Mouse (Mus musculus): ENCODE measurements around the gene Camta1. TPM values are rescaled to one million over a fixed set of nuclear protein-coding genes. Genes with fewer than 3 reads are reported as not detected.

Camta1 gene
- polyA plus RNA-seq, 1 experiment from 2014 or later: 171 TPM

GRCm38 (mm10) chr4:151758337-151758736, 103.3 kb downstream of the Camta1 start:
- Histone ChIP-seq H3K36me3 (replicated peaks; ENCODE audit: control insufficient read depth, insufficient read depth) (no peaks in the 10 kb centered on the region), H3K4me1 (replicated peaks; ENCODE audit: control insufficient read depth, insufficient read depth, low read length) (peaks cover 12% of the 10 kb centered on the region), H3K27ac (no peak overlapping the region)

DNA sequence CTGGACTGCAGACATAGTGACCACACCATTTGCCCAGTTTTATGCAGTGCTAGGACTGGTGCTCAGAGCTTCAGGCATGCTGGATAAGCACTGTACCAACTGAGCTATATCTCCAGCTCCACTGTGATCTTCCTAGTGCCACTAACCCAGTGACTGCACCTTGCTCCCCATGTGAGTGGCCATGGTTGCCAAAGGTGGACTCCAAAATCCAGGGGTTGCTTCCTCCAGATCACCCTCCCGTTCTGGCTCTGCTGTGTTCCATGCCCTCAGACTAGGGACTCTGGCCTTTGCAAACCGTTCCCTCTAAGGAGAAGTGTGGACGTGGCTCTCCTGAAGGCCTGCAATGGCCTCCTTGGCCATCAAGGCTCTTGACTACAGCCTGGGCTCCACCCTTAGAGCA, 104.4 kb downstream of the Camta1 start:
- WGBS: 94% methylated on average over 3 of the region's 3 CpGs
- Histone ChIP-seq H3K27ac (no peak overlapping the region), H3K36me3 (replicated peaks; ENCODE audit: control insufficient read depth, insufficient read depth) (no peaks in the 10 kb centered on the region), H3K9ac (no peak overlapping the region), H3K9me3 (ENCODE audit: control insufficient read depth, low read length) (no peaks in the 10 kb centered on the region), H3K4me1 (replicated peaks; ENCODE audit: control insufficient read depth, insufficient read depth, low read length) (peaks cover 19% of the 10 kb centered on the region), H3K4me3 (replicated peaks; ENCODE audit: low read length) (no peak overlapping the region), H3K4me2 (replicated peaks) (no peak overlapping the region), H3K27me3 (ENCODE audit: control insufficient read depth, insufficient read depth, low read length) (no peaks in the 10 kb centered on the region)
- ATAC-seq (ENCODE audit: low FRiP score): no peak
- no peak for DNase-seq (ENCODE audit: low spot score)

More at GRCm38 (mm10) chr4:151758337-151758736, 103.3 kb downstream of the Camta1 start:
- Histone ChIP-seq H3K4me2 (replicated peaks) (no peak overlapping the region), H3K27me3 (ENCODE audit: control insufficient read depth, insufficient read depth, low read length) (no peaks in the 10 kb centered on the region), H3K9ac (no peak overlapping the region), H3K9me3 (ENCODE audit: control insufficient read depth, low read length) (no peaks in the 10 kb centered on the region), H3K4me3 (replicated peaks; ENCODE audit: low read length) (no peak overlapping the region)
- DNase-seq (ENCODE audit: low spot score) (no peak), ATAC-seq (ENCODE audit: low FRiP score) (no peak; the same call in 1 of the 2 replicates)
- 91% methylated on average over 13 of the region's 13 CpGs for WGBS

GRCm38 (mm10) chr4:151756400-151756799, 105.3 kb downstream of the Camta1 start:
- 62% methylated on average over 10 of the region's 10 CpGs for WGBS
- H3K4me1 ChIP-seq (replicated peaks; ENCODE audit: control insufficient read depth, insufficient read depth, low read length): peaks cover 26% of the 10 kb centered on the region
- no peaks in the 10 kb centered on the region for H3K9me3 ChIP-seq (ENCODE audit: control insufficient read depth, low read length)

DNA sequence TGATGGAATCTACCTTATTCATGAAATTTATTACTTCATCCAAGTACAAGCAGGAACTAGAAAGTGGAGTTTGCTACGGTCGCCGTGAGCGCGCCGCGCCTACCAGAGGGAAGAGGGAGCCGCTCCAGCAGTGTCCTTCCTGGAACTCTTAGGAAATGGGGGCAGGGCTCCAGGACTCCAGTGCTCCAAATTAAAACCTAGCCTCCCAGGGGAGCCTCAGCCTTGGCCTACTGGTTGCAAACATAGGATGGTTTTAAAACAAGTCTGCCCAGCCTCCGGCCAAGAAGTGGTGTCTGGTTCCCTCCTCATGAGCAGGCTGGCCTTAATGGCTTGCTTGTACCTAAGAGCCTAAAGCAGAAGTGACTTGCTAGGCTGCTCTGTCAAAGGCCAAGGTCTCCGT, 108.4 kb downstream of the Camta1 start:
- Histone ChIP-seq H3K9ac (no peak overlapping the region), H3K4me2 (replicated peaks) (no peak overlapping the region), H3K27me3 (ENCODE audit: control insufficient read depth, insufficient read depth, low read length) (no peaks in the 10 kb centered on the region), H3K9me3 (ENCODE audit: control insufficient read depth, low read length) (no peaks in the 10 kb centered on the region), H3K4me1 (replicated peaks; ENCODE audit: control insufficient read depth, insufficient read depth, low read length) (peaks cover 26% of the 10 kb centered on the region), H3K27ac (no peak overlapping the region), H3K4me3 (replicated peaks; ENCODE audit: low read length) (no peak overlapping the region), H3K36me3 (replicated peaks; ENCODE audit: control insufficient read depth, insufficient read depth) (no peaks in the 10 kb centered on the region)
- 73% methylated on average over 10 of the region's 10 CpGs for WGBS
- ATAC-seq (ENCODE audit: low FRiP score) (no peak), DNase-seq (ENCODE audit: low spot score) (no peak)

More at GRCm38 (mm10) chr4:151756400-151756799, 105.3 kb downstream of the Camta1 start:
- Histone ChIP-seq H3K36me3 (replicated peaks; ENCODE audit: control insufficient read depth, insufficient read depth) (no peaks in the 10 kb centered on the region), H3K27me3 (ENCODE audit: control insufficient read depth, insufficient read depth, low read length) (no peaks in the 10 kb centered on the region), H3K4me3 (replicated peaks; ENCODE audit: low read length) (no peak overlapping the region), H3K4me2 (replicated peaks) (no peak overlapping the region), H3K27ac (no peak overlapping the region), H3K9ac (no peak overlapping the region)
- DNase-seq (ENCODE audit: low spot score) (no peak), ATAC-seq (ENCODE audit: low FRiP score) (no peak)

GRCm38 (mm10) chr4:151752551-151752950, 109.1 kb downstream of the Camta1 start:
- H3K27me3 ChIP-seq (ENCODE audit: control insufficient read depth, insufficient read depth, low read length): no peaks in the 10 kb centered on the region
- no peak for ATAC-seq (ENCODE audit: low FRiP score)
- H3K9me3 ChIP-seq (ENCODE audit: control insufficient read depth, low read length): no peaks in the 10 kb centered on the region
- no peak overlapping the region for H3K27ac ChIP-seq
- H3K4me3 ChIP-seq (replicated peaks; ENCODE audit: low read length): no peak overlapping the region
- H3K9ac ChIP-seq: no peak overlapping the region
- WGBS: 53% methylated on average over 7 of the region's 7 CpGs
- H3K4me1 ChIP-seq (replicated peaks; ENCODE audit: control insufficient read depth, insufficient read depth, low read length): peaks cover 26% of the 10 kb centered on the region
- no peaks in the 10 kb centered on the region for H3K36me3 ChIP-seq (replicated peaks; ENCODE audit: control insufficient read depth, insufficient read depth)
- no peak for DNase-seq (ENCODE audit: low spot score)
- H3K4me2 ChIP-seq (replicated peaks): no peak overlapping the region

GRCm38 (mm10) chr4:151751270-151751945, 110.3 kb downstream of the Camta1 start:
- H3K27ac ChIP-seq: no peak overlapping the region
- peaks cover 26% of the 10 kb centered on the region for H3K4me1 ChIP-seq (replicated peaks; ENCODE audit: control insufficient read depth, insufficient read depth, low read length)
- no peak for DNase-seq (ENCODE audit: low spot score)

DNA sequence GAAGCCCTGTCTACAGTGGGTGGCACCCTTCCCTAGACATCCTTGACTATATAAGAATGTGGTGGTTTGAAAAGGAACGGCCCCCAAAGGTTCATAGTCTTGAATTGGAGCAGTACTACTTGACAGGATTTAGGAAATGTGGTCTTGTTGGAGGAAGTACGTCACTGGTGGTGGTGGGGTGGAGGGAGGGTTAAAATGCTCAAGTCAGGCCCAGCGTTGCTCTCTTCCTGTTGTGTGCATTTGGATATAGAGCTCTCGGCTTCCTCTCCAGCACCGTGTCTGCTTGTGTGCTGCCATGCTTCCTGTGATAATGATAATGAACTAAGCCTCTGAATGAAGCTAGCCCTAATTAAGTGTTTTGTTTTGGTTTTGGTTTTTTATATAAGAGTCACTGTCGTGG, 114.0 kb downstream of the Camta1 start:
- H3K27ac ChIP-seq: no peak overlapping the region
- no peak for ATAC-seq (ENCODE audit: low FRiP score)
- no peaks in the 10 kb centered on the region for H3K36me3 ChIP-seq (replicated peaks; ENCODE audit: control insufficient read depth, insufficient read depth)
- H3K4me3 ChIP-seq (replicated peaks; ENCODE audit: low read length): no peak overlapping the region
- no peak overlapping the region for H3K4me2 ChIP-seq (replicated peaks)
- H3K9ac ChIP-seq: no peak overlapping the region
- H3K9me3 ChIP-seq (ENCODE audit: control insufficient read depth, low read length): no peaks in the 10 kb centered on the region
- 0 out of 2 replicates have a peak, but pooled peaks cover 11% of the 10 kb centered on the region for H3K4me1 ChIP-seq (replicated peaks; ENCODE audit: control insufficient read depth, insufficient read depth, low read length)
- H3K27me3 ChIP-seq (ENCODE audit: control insufficient read depth, insufficient read depth, low read length): no peaks in the 10 kb centered on the region
- WGBS: 84% methylated on average over 6 of the region's 6 CpGs
- no peak for DNase-seq (ENCODE audit: low spot score)

More at GRCm38 (mm10) chr4:151751270-151751945, 110.3 kb downstream of the Camta1 start:
- no peak overlapping the region for H3K4me2 ChIP-seq (replicated peaks)
- 78% methylated on average over 15 of the region's 15 CpGs for WGBS
- H3K9me3 ChIP-seq (ENCODE audit: control insufficient read depth, low read length): no peaks in the 10 kb centered on the region
- H3K36me3 ChIP-seq (replicated peaks; ENCODE audit: control insufficient read depth, insufficient read depth): no peaks in the 10 kb centered on the region
- no peak overlapping the region for H3K9ac ChIP-seq
- no peak overlapping the region for H3K4me3 ChIP-seq (replicated peaks; ENCODE audit: low read length)
- no peaks in the 10 kb centered on the region for H3K27me3 ChIP-seq (ENCODE audit: control insufficient read depth, insufficient read depth, low read length)
- no peak for ATAC-seq (ENCODE audit: low FRiP score)

GRCm38 (mm10) chr4:151746002-151746606, 115.6 kb downstream of the Camta1 start:
- H3K4me3 ChIP-seq (replicated peaks; ENCODE audit: low read length): no peak overlapping the region
- ATAC-seq (ENCODE audit: low FRiP score) (no peak), DNase-seq (ENCODE audit: low spot score) (no peak)
- WGBS: 40% methylated on average over 9 of the region's 9 CpGs
- no peak overlapping the region for H3K4me2 ChIP-seq (replicated peaks)
- H3K27me3 ChIP-seq (ENCODE audit: control insufficient read depth, insufficient read depth, low read length): no peaks in the 10 kb centered on the region
- no peak overlapping the region for H3K9ac ChIP-seq
- no peaks in the 10 kb centered on the region for H3K9me3 ChIP-seq (ENCODE audit: control insufficient read depth, low read length)
- no peaks in the 10 kb centered on the region for H3K36me3 ChIP-seq (replicated peaks; ENCODE audit: control insufficient read depth, insufficient read depth)
- H3K4me1 ChIP-seq (replicated peaks; ENCODE audit: control insufficient read depth, insufficient read depth, low read length): peaks cover 10% of the 10 kb centered on the region
- no peak overlapping the region for H3K27ac ChIP-seq

GRCm38 (mm10) chr4:151741249-151742137, 120.2 kb downstream of the Camta1 start:
- ATAC-seq (ENCODE audit: low FRiP score): no peak
- no peak overlapping the region for H3K4me2 ChIP-seq (replicated peaks)
- H3K4me1 ChIP-seq (replicated peaks; ENCODE audit: control insufficient read depth, insufficient read depth, low read length): peaks cover 20% of the 10 kb centered on the region
- H3K36me3 ChIP-seq (replicated peaks; ENCODE audit: control insufficient read depth, insufficient read depth): no peaks in the 10 kb centered on the region
- no peaks in the 10 kb centered on the region for H3K9me3 ChIP-seq (ENCODE audit: control insufficient read depth, low read length)
- no peaks in the 10 kb centered on the region for H3K27me3 ChIP-seq (ENCODE audit: control insufficient read depth, insufficient read depth, low read length)
- H3K4me3 ChIP-seq (replicated peaks; ENCODE audit: low read length): no peak overlapping the region
- WGBS: 46% methylated on average over 20 of the region's 20 CpGs
- 0 out of 2 replicates have a peak overlapping the region, but pooled peaks have one; percentile 34 for H3K27ac ChIP-seq
- H3K9ac ChIP-seq: no peak overlapping the region
- no peak for DNase-seq (ENCODE audit: low spot score)
